Mouse (Mus musculus) hindbrain, embryonic 10.5 days (tissue): ENCODE data around the gene Olfr1454. TPM values are rescaled to one million over a fixed set of nuclear protein-coding genes. Genes with fewer than 3 reads are reported as not detected.

Experiments used
- DNase-seq: peaks from one replicate; pipeline ENCODE4 v3.0.0-alpha.2; 2017; ENCODE audit warnings: low spot score
- H3K27ac ChIP-seq: fragments of 300-500 bp; sonication (generic); 2 replicates; pipeline ENCODE4 v1.5.1; 2016; ENCODE audit warnings: mild to moderate bottlenecking, moderate library complexity
- H3K27me3 ChIP-seq: fragments of 300-500 bp; sonication (generic); 2 replicates; pipeline ENCODE4 v1.6.1; 2016; ENCODE audit warnings: mild to moderate bottlenecking; ENCODE audit not compliant: poor library complexity, insufficient read depth, severe bottlenecking
- H3K36me3 ChIP-seq: fragments of 300-500 bp; sonication (generic); 2 replicates; pipeline ENCODE4 v1.6.1; 2016; ENCODE audit warnings: mild to moderate bottlenecking, moderate library complexity
- H3K4me1 ChIP-seq: fragments of 300-500 bp; sonication (generic); replicated peaks from 2 replicates; pipeline ENCODE4 v1.6.1; 2016; ENCODE audit warnings: mild to moderate bottlenecking
- H3K4me3 ChIP-seq: fragments of 300-500 bp; sonication (generic); 2 replicates; pipeline ENCODE4 v1.5.1; 2016; ENCODE audit warnings: mild to moderate bottlenecking, moderate library complexity
- H3K9me3 ChIP-seq: fragments of 300-500 bp; sonication (generic); 2 replicates; pipeline ENCODE4 v1.6.1; 2016; ENCODE audit warnings: mild to moderate bottlenecking, moderate library complexity
- WGBS: fragments of 180-500 bp; shearing (Covaris S2); methylation state at CpG from one replicate; pipeline ENCODE4 v1.1.7; 2016; 5-methylcytosine and 5-hydroxymethylcytosine counted together
- polyA plus RNA-seq: library from polyadenylated mRNA; unstranded; fragments of >200 nt; fragmentation: Nextera tagmentation; extraction: Ambion mirVana; gene quantifications from 2 replicates; pipeline ENCODE4 v1.2.1, GENCODE M21; 2016

Gene Olfr1454
- polyA plus RNA-seq, result not detected in 2 replicates

- Histone ChIP-seq H3K9me3 (peaks cover 35% of the 10 kb centered on the region), H3K4me3 (no peak within 1 kb of the TSS), H3K4me1 (no peaks in the 10 kb centered on the region), H3K36me3 (no peaks in the 10 kb centered on the region), H3K27ac (no peak within 1 kb of the TSS), H3K27me3 (no peaks in the 10 kb centered on the region)
- 81% methylated on average over 2 of the region's 2 CpGs for WGBS
- DNase-seq, result no peak
Observed at GRCm38 (mm10) chr19:13060310-13060709, at the start of gene Olfr1454. Gene Olfr1454 (plus strand): TSS chr19:13060610.

DNA sequence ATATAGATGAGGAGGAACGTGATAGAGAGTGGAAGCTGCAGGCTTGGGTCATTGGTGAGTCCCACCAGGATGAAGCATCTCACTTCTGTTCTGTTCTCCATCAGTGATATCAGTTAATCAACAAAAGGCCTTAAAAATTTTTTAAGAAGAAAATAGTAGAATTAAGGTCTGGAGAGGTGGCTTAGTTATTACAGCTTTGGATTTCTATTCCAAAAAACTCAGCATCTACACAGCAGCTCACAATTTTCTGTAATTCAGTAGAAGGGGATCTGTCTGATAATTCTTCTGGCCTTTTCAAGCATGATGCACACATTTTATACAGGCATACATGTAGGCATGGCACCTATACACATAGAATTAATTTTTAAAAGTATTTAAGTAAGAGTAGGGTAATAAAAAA lies 32.2 kb upstream of the Olfr1454 start, which contains the start of gene Olfr1453:
Olfr1453 (minus strand) TSS at position 101 of the 400 bp plus-strand sequence.
- Histone ChIP-seq H3K27me3 (no peaks in the 10 kb centered on the region), H3K4me3 (no peak within 1 kb of the TSS), H3K4me1 (no peaks in the 10 kb centered on the region), H3K9me3 (peaks cover 14% of the 10 kb centered on the region), H3K27ac (no peak within 1 kb of the TSS), H3K36me3 (no peaks in the 10 kb centered on the region)
- WGBS, result 60% methylated on average over 1 of the region's 1 CpGs
- no peak for DNase-seq

GRCm38 (mm10) chr19:13093908-13094307 lies 33.5 kb downstream of the Olfr1454 start:
- WGBS, result 81% methylated on average over 1 of the region's 1 CpGs
- DNase-seq, result no peak
- no peaks in the 10 kb centered on the region for H3K36me3 ChIP-seq
- H3K27ac ChIP-seq, result no peak overlapping the region
- H3K4me1 ChIP-seq, result no peaks in the 10 kb centered on the region
- no peaks in the 10 kb centered on the region for H3K27me3 ChIP-seq
- H3K9me3 ChIP-seq, result peaks cover 32% of the 10 kb centered on the region; the same call in 1 of the 2 replicates
- H3K4me3 ChIP-seq, result no peak overlapping the region

DNA sequence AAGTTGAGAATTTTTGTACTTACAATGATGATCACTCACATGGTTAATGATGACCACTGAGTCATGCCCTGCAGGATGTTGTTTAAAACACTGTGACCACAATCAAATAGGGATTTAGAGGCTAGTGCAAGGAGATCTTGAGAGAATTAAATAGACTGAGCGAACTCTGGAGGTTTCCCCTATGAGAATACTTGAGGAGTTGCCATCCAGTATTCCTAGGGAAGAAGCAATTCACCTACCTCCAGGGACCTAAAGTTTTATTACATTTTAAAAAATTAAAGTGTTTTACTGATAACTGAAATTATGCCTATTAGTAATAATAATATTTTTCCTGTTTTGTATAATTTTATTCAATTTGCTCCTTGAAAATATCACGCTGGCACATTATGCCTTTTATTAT lies 37.4 kb downstream of the Olfr1454 start, which contains the start of gene Olfr1457:
Olfr1457 (minus strand) TSS at position 101 of the 400 bp plus-strand sequence.
- DNase-seq, result no peak
- Histone ChIP-seq H3K27ac (no peak within 1 kb of the TSS), H3K4me3 (no peak within 1 kb of the TSS), H3K36me3 (no peaks in the 10 kb centered on the region), H3K27me3 (no peaks in the 10 kb centered on the region), H3K4me1 (no peaks in the 10 kb centered on the region), H3K9me3 (peaks cover 17% of the 10 kb centered on the region; the same call in 1 of the 2 replicates)
- 82% methylated on average over 2 of the region's 2 CpGs for WGBS

- WGBS, result 78% methylated on average over 3 of the region's 3 CpGs
- H3K36me3 ChIP-seq, result no peaks in the 10 kb centered on the region
- H3K9me3 ChIP-seq, result peaks cover 34% of the 10 kb centered on the region
- no peaks in the 10 kb centered on the region for H3K4me1 ChIP-seq
- H3K4me3 ChIP-seq, result no peak within 1 kb of the TSS
- no peak within 1 kb of the TSS for H3K27ac ChIP-seq
- no peaks in the 10 kb centered on the region for H3K27me3 ChIP-seq
- DNase-seq, result no peak
Observed at GRCm38 (mm10) chr19:13106675-13107074, 46.3 kb downstream of the Olfr1454 start, which contains the start of gene Olfr1458. Gene Olfr1458 (minus strand): TSS chr19:13106775.

Other genes with a start within 250 kb of the Olfr1454 start
- gene Gm5244, start 213.9 kb upstream of the Olfr1454 start, polyA plus RNA-seq, result not detected in 2 replicates
- not detected in 2 replicates for gene Olfr1444, start 203.3 kb upstream of the Olfr1454 start, polyA plus RNA-seq
- not detected in 2 replicates for gene Olfr1445, start 176.8 kb upstream of the Olfr1454 start, polyA plus RNA-seq
- not detected in 2 replicates for gene Olfr1446, start 167.1 kb upstream of the Olfr1454 start, polyA plus RNA-seq
- gene Olfr1447, start 156.9 kb upstream of the Olfr1454 start, polyA plus RNA-seq, result not detected in 2 replicates
- gene Olfr1448, start 136.2 kb upstream of the Olfr1454 start, polyA plus RNA-seq, result not detected in 2 replicates
- gene Olfr1449, start 129.8 kb upstream of the Olfr1454 start, polyA plus RNA-seq, result not detected in 2 replicates
- gene Olfr1450, start 110.4 kb upstream of the Olfr1454 start, polyA plus RNA-seq, result not detected in 2 replicates
- not detected in 2 replicates for gene Olfr1451, start 65.6 kb upstream of the Olfr1454 start, polyA plus RNA-seq
- not detected in 2 replicates for gene Olfr1453, start 32.3 kb upstream of the Olfr1454 start, polyA plus RNA-seq
- not detected in 2 replicates for gene Olfr1457, start 37.3 kb downstream of the Olfr1454 start, polyA plus RNA-seq
- not detected in 2 replicates for gene Olfr1458, start 46.2 kb downstream of the Olfr1454 start, polyA plus RNA-seq
- gene Olfr1459, start 88.9 kb downstream of the Olfr1454 start, polyA plus RNA-seq, result not detected in 2 replicates
- not detected in 2 replicates for gene Olfr1461, start 102.4 kb downstream of the Olfr1454 start, polyA plus RNA-seq
- not detected in 2 replicates for gene Olfr1462, start 125.1 kb downstream of the Olfr1454 start, polyA plus RNA-seq
- gene Olfr1463, start 170.7 kb downstream of the Olfr1454 start, polyA plus RNA-seq, result not detected in 2 replicates